Mouse (Mus musculus): ENCODE measurements at regions not wholly inside any gene's neighbourhood (a gene's known extent, or its start where the extent isn't known, plus 50 kb on each side); places are given as distances from the start of the nearest gene placed in this dataset.

DNA sequence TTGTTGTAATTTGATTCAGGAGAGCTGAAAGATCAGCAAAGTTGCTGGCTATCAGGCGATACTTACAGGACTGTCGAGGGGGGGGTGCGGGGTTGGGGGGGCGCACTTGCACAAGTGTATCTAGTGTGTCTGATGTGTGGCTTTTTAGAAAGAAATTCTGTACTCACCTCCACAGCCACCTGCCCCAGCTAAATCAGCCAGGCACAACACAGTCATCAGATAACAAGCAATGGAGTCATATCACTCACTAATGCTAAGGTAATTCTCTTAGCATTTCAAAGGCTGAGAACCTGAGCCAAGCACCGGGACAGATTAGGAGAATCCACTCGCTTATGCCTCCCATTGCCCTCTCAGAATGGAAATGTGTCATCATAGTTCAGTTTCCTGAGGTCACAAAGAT lies 211.8 kb upstream of the Spaca1 start:
- DNase-seq (ENCODE audit: low spot score) = no peak
- no peak for TF ChIP-seq EP300 (IDR thresholded peaks at IDR 0.05)
- no peak for TF ChIP-seq CTCF (IDR thresholded peaks at IDR 0.05)
- no peak for ATAC-seq
- no peak overlapping the region for H3K9ac ChIP-seq (replicated peaks; ENCODE audit: low read depth)
- no peaks in the 10 kb centered on the region for H3K9me3 ChIP-seq (ENCODE audit: low read length)
- H3K27me3 ChIP-seq (replicated peaks; ENCODE audit: insufficient read depth, low read length) = no peaks in the 10 kb centered on the region
- no peak overlapping the region for H3K4me2 ChIP-seq (replicated peaks; ENCODE audit: low read depth, low read length)
- no peak overlapping the region for H3K4me3 ChIP-seq (ENCODE audit: low read depth, low read length)
- H3K36me3 ChIP-seq (ENCODE audit: insufficient read depth, low read length) = no peaks in the 10 kb centered on the region
- no peak overlapping the region for H3K27ac ChIP-seq (ENCODE audit: low read length)
- WGBS = 56% methylated on average over 6 of the region's 6 CpGs
- no peaks in the 10 kb centered on the region for H3K4me1 ChIP-seq (ENCODE audit: insufficient read depth, low read depth, low read length)

DNA sequence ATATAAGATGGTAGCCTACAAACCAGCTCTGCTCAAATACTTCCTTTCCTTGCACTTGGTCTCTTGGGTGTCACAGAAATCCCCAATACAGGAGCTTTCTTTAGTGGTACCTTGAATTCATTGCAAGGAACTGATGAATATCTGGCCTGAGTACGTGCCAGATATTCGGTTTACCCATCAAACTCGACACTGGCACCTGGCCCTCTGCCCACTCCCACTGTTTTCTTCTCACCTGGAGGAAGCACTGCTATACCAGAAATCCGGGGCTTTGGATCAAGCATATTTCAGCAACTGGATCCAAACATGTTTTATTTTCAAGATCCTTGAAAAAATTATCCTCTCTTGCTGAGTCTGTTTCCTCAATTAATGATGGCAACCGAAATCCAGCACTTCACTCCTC lies 214.4 kb upstream of the Spaca1 start:
- TF ChIP-seq EP300 (IDR thresholded peaks at IDR 0.05) = no peak
- no peak for TF ChIP-seq CTCF (IDR thresholded peaks at IDR 0.05)
- ATAC-seq = no peak
- 80% methylated on average over 5 of the region's 5 CpGs for WGBS

DNA sequence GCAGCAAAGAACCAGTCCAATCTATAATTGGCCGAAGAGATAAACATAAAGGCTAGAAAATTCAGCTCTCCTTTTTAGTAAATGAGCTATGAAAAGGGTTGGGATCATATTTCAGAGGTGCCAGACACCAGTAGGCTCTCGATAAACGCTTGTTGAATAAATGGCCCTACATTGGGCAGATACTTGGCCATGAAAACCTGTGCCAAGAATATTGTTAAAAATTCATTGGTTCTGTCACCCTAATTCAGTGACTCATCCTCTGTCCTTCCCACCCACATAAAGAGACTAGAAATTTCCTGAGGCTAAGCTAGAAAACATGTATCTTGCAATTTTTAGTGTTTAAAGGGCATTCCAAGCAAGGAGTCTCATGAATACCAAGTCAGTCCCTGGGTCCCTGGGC lies 224.3 kb upstream of the Spaca1 start:
- TF ChIP-seq EP300 (IDR thresholded peaks at IDR 0.05) (no peak), CTCF (IDR thresholded peaks at IDR 0.05) (no peak)
- Histone ChIP-seq H3K9ac (replicated peaks; ENCODE audit: low read depth) (no peak overlapping the region), H3K27me3 (replicated peaks; ENCODE audit: insufficient read depth, low read length) (no peaks in the 10 kb centered on the region), H3K9me3 (ENCODE audit: low read length) (no peaks in the 10 kb centered on the region), H3K4me2 (replicated peaks; ENCODE audit: low read depth, low read length) (no peak overlapping the region), H3K4me3 (ENCODE audit: low read depth, low read length) (no peak overlapping the region), H3K27ac (ENCODE audit: low read length) (no peak overlapping the region), H3K4me1 (ENCODE audit: insufficient read depth, low read depth, low read length) (no peaks in the 10 kb centered on the region), H3K36me3 (ENCODE audit: insufficient read depth, low read length) (no peaks in the 10 kb centered on the region)
- WGBS = 42% methylated on average over 3 of the region's 3 CpGs
- DNase-seq (ENCODE audit: low spot score) (no peak), ATAC-seq (no peak)

More for the DNA sequence above, 214.4 kb upstream of the Spaca1 start:
- H3K27ac ChIP-seq (ENCODE audit: low read length) = no peak overlapping the region
- H3K9ac ChIP-seq (replicated peaks; ENCODE audit: low read depth) = no peak overlapping the region
- DNase-seq (ENCODE audit: low spot score) = no peak
- H3K4me1 ChIP-seq (ENCODE audit: insufficient read depth, low read depth, low read length) = no peaks in the 10 kb centered on the region
- no peaks in the 10 kb centered on the region for H3K36me3 ChIP-seq (ENCODE audit: insufficient read depth, low read length)
- no peak overlapping the region for H3K4me3 ChIP-seq (ENCODE audit: low read depth, low read length)
- no peaks in the 10 kb centered on the region for H3K9me3 ChIP-seq (ENCODE audit: low read length)
- H3K4me2 ChIP-seq (replicated peaks; ENCODE audit: low read depth, low read length) = no peak overlapping the region
- no peaks in the 10 kb centered on the region for H3K27me3 ChIP-seq (replicated peaks; ENCODE audit: insufficient read depth, low read length)

DNA sequence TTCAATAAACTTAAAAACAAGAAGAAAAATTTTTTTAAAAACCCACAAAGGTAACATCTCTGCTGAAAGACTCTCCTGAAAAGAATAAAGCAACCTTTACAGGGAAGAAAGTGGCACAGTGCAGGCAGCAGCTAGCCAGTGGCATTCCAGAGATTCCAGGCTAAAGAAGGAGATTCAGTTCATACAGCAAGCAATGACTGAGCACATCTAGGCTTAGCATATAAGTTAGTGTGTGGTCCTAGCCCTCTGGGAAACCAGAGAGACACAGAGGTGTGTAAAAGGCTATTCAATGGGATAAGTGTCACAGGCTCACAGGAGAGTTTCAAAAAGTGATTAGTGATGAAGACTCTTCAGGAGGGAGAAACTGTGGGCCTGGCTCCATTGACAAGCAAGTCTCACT lies 225.4 kb upstream of the Spaca1 start:
- Histone ChIP-seq H3K9me3 (ENCODE audit: low read length) (no peaks in the 10 kb centered on the region), H3K27me3 (replicated peaks; ENCODE audit: insufficient read depth, low read length) (no peaks in the 10 kb centered on the region), H3K4me3 (ENCODE audit: low read depth, low read length) (no peak overlapping the region), H3K4me2 (replicated peaks; ENCODE audit: low read depth, low read length) (no peak overlapping the region), H3K36me3 (ENCODE audit: insufficient read depth, low read length) (no peaks in the 10 kb centered on the region), H3K9ac (replicated peaks; ENCODE audit: low read depth) (no peak overlapping the region), H3K27ac (ENCODE audit: low read length) (no peak overlapping the region), H3K4me1 (ENCODE audit: insufficient read depth, low read depth, low read length) (no peaks in the 10 kb centered on the region)
- ATAC-seq (no peak), DNase-seq (ENCODE audit: low spot score) (no peak)
- TF ChIP-seq CTCF (IDR thresholded peaks at IDR 0.05) (no peak), EP300 (IDR thresholded peaks at IDR 0.05) (no peak)

DNA sequence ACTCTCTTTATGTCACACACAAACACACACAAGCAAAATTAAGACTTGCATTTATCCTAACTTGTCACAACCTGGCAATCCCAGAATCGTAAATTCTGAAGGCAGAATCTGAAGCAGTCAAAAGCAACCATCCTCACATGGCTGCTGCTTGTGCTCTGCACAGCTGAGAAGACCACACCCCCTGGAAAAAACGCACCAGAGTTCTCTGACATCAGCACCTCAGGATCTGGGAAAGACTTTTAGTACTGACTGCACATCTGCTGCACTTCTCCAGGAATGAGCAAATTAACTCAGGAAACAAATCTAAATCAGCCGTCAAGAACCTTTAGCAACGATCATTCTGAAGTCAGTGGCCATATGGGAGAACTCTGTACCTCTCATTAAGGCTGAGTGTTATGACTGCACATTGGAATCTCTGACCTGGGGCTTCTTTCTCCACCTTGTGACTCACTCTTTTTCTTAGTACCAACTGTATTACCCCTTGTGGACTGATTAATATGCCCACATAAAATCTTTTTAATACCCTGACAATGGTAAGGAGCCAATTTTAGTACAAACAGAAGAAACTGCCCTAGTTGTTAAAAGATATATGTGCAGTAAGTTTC lies 248.1 kb upstream of the Akirin2 start:
- H3K9me3 ChIP-seq (ENCODE audit: low read length) = no peaks in the 10 kb centered on the region
- WGBS = 39% methylated on average over 4 of the region's 4 CpGs
- no peak overlapping the region for H3K27ac ChIP-seq (ENCODE audit: low read length)
- H3K9ac ChIP-seq (replicated peaks; ENCODE audit: low read depth) = no peak overlapping the region
- H3K36me3 ChIP-seq (ENCODE audit: insufficient read depth, low read length) = no peaks in the 10 kb centered on the region
- H3K4me1 ChIP-seq (ENCODE audit: insufficient read depth, low read depth, low read length) = no peaks in the 10 kb centered on the region
- H3K4me2 ChIP-seq (replicated peaks; ENCODE audit: low read depth, low read length) = no peak overlapping the region
- no peak overlapping the region for H3K4me3 ChIP-seq (ENCODE audit: low read depth, low read length)
- DNase-seq (ENCODE audit: low spot score) = no peak
- H3K27me3 ChIP-seq (replicated peaks; ENCODE audit: insufficient read depth, low read length) = no peaks in the 10 kb centered on the region
- no peak for ATAC-seq
- TF ChIP-seq CTCF (IDR thresholded peaks at IDR 0.05) (no peak), EP300 (IDR thresholded peaks at IDR 0.05) (no peak)

DNA sequence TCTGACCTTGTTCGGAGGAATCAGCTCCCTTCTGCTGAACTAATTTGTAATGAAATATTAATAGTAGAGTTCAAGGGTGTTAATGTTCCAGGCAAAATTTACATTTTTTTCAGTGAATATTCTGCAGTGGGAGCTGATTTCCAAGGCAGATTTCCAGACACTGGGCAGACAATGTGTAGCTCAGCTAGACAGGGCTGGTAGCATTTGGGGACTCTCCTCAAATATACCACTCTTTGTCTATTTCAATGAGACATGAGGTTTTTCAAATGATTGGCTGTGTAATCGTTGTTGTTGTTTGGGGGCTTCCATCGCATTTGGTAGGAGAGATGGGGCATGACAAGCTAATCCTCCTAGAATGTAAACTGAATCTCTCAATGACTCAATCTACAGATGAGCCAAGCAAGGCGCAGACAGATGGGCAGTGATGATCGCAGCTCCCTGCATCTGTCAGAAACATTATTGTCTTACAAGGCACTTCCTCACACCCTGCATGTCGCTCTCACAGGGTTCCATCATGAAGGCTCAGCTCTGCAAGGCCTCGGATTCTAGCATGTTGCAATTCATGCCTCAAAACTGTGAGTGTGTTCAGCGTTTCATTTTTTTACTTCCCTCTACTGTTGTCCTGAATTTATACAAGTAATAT lies 241.7 kb upstream of the Akirin2 start:
- Histone ChIP-seq H3K9ac (replicated peaks; ENCODE audit: low read depth) (no peak overlapping the region), H3K4me3 (ENCODE audit: low read depth, low read length) (no peak overlapping the region), H3K9me3 (ENCODE audit: low read length) (no peaks in the 10 kb centered on the region), H3K4me2 (replicated peaks; ENCODE audit: low read depth, low read length) (no peak overlapping the region), H3K27me3 (replicated peaks; ENCODE audit: insufficient read depth, low read length) (no peaks in the 10 kb centered on the region), H3K4me1 (ENCODE audit: insufficient read depth, low read depth, low read length) (no peaks in the 10 kb centered on the region), H3K27ac (ENCODE audit: low read length) (no peak overlapping the region), H3K36me3 (ENCODE audit: insufficient read depth, low read length) (no peaks in the 10 kb centered on the region)
- 55% methylated on average over 8 of the region's 8 CpGs for WGBS
- DNase-seq (ENCODE audit: low spot score) (no peak), ATAC-seq (peak; percentile 32; the same call in 1 of the 2 replicates)
- no peak for TF ChIP-seq CTCF (IDR thresholded peaks at IDR 0.05)
- TF ChIP-seq EP300 (IDR thresholded peaks at IDR 0.05) = no peak
